Mouse (Mus musculus): ENCODE results near the gene Emcn. TPM values are rescaled to one million over a fixed set of nuclear protein-coding genes. Genes with fewer than 3 reads are reported as not detected.
A peak's percentile ranks its signal among the peaks of the same experiment; 100 is the strongest.

The Emcn gene
- polyA plus RNA-seq, 1 experiment from 2014 or later = 9.5 TPM

DNA sequence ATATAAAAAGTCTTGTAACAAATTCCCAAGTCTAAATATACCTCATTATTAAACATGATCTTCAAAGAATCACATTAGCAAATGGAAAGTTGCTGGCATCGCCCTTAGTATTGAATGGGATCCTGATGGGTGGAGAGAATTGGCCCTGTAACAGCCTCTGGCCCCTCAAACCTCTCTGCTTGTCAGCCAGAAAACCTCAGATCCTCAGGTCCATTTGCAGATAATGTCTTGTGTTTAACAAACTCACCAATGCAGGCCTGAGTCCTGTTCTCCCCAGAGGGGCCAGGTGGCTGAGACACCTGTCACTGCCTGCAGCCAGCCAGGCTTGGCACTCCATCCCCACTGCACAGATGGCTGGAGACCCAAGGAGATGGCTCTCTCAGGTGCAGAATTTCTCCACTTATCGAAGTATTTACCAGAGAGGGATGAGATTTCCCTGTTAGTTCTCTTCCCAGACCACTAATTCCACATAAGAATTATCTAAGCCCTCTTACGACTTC lies 27.0 kb downstream of the Emcn start:
- Histone ChIP-seq H3K27me3 (replicated peaks; ENCODE audit: control insufficient read depth, insufficient read depth, low read length) (no peaks in the 10 kb centered on the region), H3K4me3 (replicated peaks; ENCODE audit: low read length) (no peak overlapping the region), H3K4me1 (replicated peaks; ENCODE audit: control insufficient read depth, insufficient read depth, low read length) (peaks cover 4% of the 10 kb centered on the region), H3K27ac (ENCODE audit: low read length) (no peak overlapping the region; the same call in 1 of the 2 replicates), H3K9me3 (ENCODE audit: control insufficient read depth, low read length) (no peaks in the 10 kb centered on the region), H3K4me2 (ENCODE audit: low read length) (no peak overlapping the region), H3K36me3 (ENCODE audit: control insufficient read depth, insufficient read depth) (no peaks in the 10 kb centered on the region), H3K9ac (replicated peaks; ENCODE audit: low read depth, low read length) (no peak overlapping the region)
- ATAC-seq = peak; percentile 90
- WGBS = 35% methylated on average over 3 of the region's 3 CpGs

DNA sequence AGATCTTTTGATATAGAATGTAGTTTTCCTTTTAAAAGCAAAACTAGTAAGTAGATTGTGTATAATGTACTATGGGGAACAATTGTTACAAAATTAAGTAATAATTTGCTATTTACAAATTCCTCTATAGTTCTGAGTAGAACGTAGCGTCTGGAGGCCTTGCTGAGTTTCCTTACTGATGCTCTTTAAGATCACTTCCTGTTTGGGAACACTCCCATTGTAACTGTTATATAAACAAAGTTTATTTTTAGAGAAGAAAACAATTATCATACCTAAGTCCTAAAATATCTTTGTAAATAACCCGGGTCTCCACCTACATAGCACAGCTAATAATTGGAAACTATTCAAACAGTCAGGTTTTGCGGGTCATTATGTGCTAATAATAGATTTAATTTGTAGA lies 32.0 kb downstream of the Emcn start:
- 81% methylated on average over 4 of the region's 4 CpGs for WGBS
- no peak overlapping the region for H3K27ac ChIP-seq (ENCODE audit: low read length)
- H3K36me3 ChIP-seq (ENCODE audit: control insufficient read depth, insufficient read depth) = no peaks in the 10 kb centered on the region
- H3K4me3 ChIP-seq (replicated peaks; ENCODE audit: low read length) = no peak overlapping the region
- H3K4me1 ChIP-seq (replicated peaks; ENCODE audit: control insufficient read depth, insufficient read depth, low read length) = peaks cover 2% of the 10 kb centered on the region
- no peak overlapping the region for H3K4me2 ChIP-seq (ENCODE audit: low read length)
- no peaks in the 10 kb centered on the region for H3K27me3 ChIP-seq (replicated peaks; ENCODE audit: control insufficient read depth, insufficient read depth, low read length)
- H3K9ac ChIP-seq (replicated peaks; ENCODE audit: low read depth, low read length) = no peak overlapping the region
- no peak for ATAC-seq
- H3K9me3 ChIP-seq (ENCODE audit: control insufficient read depth, low read length) = no peaks in the 10 kb centered on the region

DNA sequence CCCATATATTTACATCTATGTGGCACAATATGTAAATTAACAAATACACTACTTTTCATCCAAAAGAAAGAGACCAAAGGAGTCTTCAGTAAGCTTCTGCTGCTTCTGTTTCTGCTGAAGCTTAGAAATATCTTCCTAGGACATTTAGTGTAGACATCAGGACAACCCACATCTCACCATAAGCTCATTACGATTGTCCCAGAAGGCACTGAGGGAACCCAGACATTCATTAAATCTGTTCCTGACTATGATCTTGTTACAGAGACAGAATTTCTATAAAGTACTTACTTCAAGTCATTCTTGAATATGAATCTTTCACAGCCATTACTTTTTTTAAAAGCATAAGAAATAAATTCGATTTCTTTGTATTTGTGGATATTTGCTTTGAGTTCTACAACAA lies 41.4 kb downstream of the Emcn start:
- no peak overlapping the region for H3K4me2 ChIP-seq (ENCODE audit: low read length)
- no peaks in the 10 kb centered on the region for H3K9me3 ChIP-seq (ENCODE audit: control insufficient read depth, low read length)
- no peak for ATAC-seq
- H3K4me1 ChIP-seq (replicated peaks; ENCODE audit: control insufficient read depth, insufficient read depth, low read length) = no peaks in the 10 kb centered on the region
- H3K36me3 ChIP-seq (ENCODE audit: control insufficient read depth, insufficient read depth) = no peaks in the 10 kb centered on the region
- no peaks in the 10 kb centered on the region for H3K27me3 ChIP-seq (replicated peaks; ENCODE audit: control insufficient read depth, insufficient read depth, low read length)
- H3K9ac ChIP-seq (replicated peaks; ENCODE audit: low read depth, low read length) = no peak overlapping the region
- 93% methylated on average over 2 of the region's 2 CpGs for WGBS
- no peak overlapping the region for H3K27ac ChIP-seq (ENCODE audit: low read length)
- no peak overlapping the region for H3K4me3 ChIP-seq (replicated peaks; ENCODE audit: low read length)

DNA sequence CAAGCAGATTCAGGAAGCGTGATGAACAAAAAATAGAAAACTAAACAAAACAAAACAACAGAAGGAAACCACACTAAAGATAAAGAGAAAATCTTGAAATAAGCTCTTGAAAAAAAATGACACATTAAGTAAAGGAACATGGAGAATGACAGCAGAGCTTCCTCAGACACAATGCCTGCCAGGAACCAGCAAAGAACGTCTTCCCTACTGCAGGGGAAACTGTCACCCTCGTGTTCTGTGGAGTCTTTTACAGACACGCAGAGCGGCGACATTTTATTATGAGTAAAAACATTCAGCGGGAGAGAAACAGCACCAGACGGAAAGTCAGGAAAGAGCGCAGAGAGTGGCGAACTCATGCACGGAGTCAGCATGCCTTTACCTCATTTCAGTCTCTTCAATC lies 54.7 kb downstream of the Emcn start:
- ATAC-seq = no peak

DNA sequence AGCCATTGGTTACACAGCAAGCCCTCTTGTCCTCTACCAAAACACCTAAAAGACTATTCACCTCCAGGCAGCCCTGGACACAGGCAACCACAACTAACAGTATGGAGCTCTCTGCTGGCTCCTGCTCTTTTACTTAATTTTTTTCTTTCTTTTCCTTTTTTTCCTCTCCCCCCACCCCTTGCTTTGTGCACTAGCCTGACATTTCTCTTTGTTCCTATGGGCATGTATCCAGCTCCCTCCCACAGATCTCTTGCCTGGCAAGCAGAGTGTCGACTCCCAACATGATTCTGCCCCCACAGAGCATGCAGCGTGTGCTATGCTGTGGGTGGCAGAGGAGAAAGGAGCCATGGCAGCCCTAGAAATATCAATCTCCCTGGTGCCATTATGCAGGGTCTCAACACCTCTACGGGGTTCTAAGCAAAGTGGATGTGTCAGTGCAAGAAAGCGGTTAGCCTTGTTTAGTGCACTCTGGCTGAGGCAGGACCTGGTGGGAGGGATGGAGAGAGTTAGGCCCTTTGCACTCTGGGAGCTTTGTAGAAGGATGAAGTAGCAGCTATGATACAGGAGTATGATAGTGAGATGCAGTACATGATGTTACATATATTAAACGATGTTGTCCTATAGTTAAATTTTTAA lies 74.7 kb downstream of the Emcn start:
- Histone ChIP-seq H3K4me3 (replicated peaks; ENCODE audit: low read length) (no peak overlapping the region), H3K9ac (replicated peaks; ENCODE audit: low read depth, low read length) (no peak overlapping the region), H3K4me2 (ENCODE audit: low read length) (no peak overlapping the region), H3K27me3 (replicated peaks; ENCODE audit: control insufficient read depth, insufficient read depth, low read length) (no peaks in the 10 kb centered on the region), H3K9me3 (ENCODE audit: control insufficient read depth, low read length) (no peaks in the 10 kb centered on the region), H3K4me1 (replicated peaks; ENCODE audit: control insufficient read depth, insufficient read depth, low read length) (peaks cover 6% of the 10 kb centered on the region), H3K27ac (ENCODE audit: low read length) (no peak overlapping the region), H3K36me3 (ENCODE audit: control insufficient read depth, insufficient read depth) (no peaks in the 10 kb centered on the region)
- WGBS = 36% methylated on average over 5 of the region's 5 CpGs
- peak; percentile 95 for ATAC-seq

More for the DNA sequence above, 54.7 kb downstream of the Emcn start:
- H3K27ac ChIP-seq (ENCODE audit: low read length) = no peak overlapping the region
- H3K9me3 ChIP-seq (ENCODE audit: control insufficient read depth, low read length) = no peaks in the 10 kb centered on the region
- no peak overlapping the region for H3K9ac ChIP-seq (replicated peaks; ENCODE audit: low read depth, low read length)
- no peaks in the 10 kb centered on the region for H3K4me1 ChIP-seq (replicated peaks; ENCODE audit: control insufficient read depth, insufficient read depth, low read length)
- H3K4me3 ChIP-seq (replicated peaks; ENCODE audit: low read length) = no peak overlapping the region
- no peaks in the 10 kb centered on the region for H3K27me3 ChIP-seq (replicated peaks; ENCODE audit: control insufficient read depth, insufficient read depth, low read length)
- H3K4me2 ChIP-seq (ENCODE audit: low read length) = no peak overlapping the region
- WGBS = 66% methylated on average over 11 of the region's 11 CpGs
- no peaks in the 10 kb centered on the region for H3K36me3 ChIP-seq (ENCODE audit: control insufficient read depth, insufficient read depth)

DNA sequence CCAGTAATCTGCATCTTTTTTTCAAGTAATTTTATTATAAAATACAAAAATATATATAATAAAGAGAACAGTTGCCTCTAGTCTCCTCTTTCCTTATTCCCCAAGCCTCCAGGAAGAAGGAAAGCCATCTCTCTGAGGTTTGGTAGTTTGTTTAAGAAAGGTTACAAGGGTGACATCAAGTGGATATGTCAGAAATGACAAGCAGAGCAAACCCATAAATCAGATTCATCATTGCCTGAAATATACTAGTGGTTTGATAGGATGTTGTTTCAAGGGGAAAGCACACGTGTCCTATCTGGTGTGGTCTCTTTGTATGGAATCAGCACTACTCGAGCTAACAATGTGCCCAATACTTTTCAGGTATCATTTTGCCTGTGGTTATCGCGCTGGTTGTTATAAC lies 77.8 kb downstream of the Emcn start:
- H3K9ac ChIP-seq (replicated peaks; ENCODE audit: low read depth, low read length) = no peak overlapping the region
- WGBS = 73% methylated on average over 4 of the region's 4 CpGs
- peak; percentile 47 for ATAC-seq
- H3K9me3 ChIP-seq (ENCODE audit: control insufficient read depth, low read length) = no peaks in the 10 kb centered on the region
- H3K4me1 ChIP-seq (replicated peaks; ENCODE audit: control insufficient read depth, insufficient read depth, low read length) = peaks cover 6% of the 10 kb centered on the region
- H3K36me3 ChIP-seq (ENCODE audit: control insufficient read depth, insufficient read depth) = no peaks in the 10 kb centered on the region
- H3K4me3 ChIP-seq (replicated peaks; ENCODE audit: low read length) = no peak overlapping the region
- no peak overlapping the region for H3K27ac ChIP-seq (ENCODE audit: low read length)
- H3K27me3 ChIP-seq (replicated peaks; ENCODE audit: control insufficient read depth, insufficient read depth, low read length) = no peaks in the 10 kb centered on the region
- no peak overlapping the region for H3K4me2 ChIP-seq (ENCODE audit: low read length)

DNA sequence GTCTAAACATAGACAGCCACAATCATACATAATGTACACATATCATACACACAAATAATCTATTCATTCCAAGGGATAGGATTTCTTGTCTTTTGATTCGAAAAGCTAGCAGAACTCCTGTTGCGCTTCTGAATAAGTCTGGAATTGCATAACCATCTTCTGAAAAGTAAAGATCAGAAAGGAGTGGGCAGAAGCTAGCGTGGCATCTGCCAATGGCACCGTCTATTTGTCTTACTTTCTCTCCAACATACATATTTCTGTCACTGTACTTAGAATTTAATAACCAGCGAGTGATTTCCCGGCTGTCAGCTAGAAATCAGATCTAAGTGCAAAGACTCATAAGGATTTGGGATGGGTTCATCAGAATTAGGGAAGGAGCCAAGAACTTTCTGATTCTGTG lies 88.6 kb downstream of the Emcn start:
- 93% methylated on average over 6 of the region's 6 CpGs for WGBS
- no peaks in the 10 kb centered on the region for H3K27me3 ChIP-seq (replicated peaks; ENCODE audit: control insufficient read depth, insufficient read depth, low read length)
- no peak for ATAC-seq

DNA sequence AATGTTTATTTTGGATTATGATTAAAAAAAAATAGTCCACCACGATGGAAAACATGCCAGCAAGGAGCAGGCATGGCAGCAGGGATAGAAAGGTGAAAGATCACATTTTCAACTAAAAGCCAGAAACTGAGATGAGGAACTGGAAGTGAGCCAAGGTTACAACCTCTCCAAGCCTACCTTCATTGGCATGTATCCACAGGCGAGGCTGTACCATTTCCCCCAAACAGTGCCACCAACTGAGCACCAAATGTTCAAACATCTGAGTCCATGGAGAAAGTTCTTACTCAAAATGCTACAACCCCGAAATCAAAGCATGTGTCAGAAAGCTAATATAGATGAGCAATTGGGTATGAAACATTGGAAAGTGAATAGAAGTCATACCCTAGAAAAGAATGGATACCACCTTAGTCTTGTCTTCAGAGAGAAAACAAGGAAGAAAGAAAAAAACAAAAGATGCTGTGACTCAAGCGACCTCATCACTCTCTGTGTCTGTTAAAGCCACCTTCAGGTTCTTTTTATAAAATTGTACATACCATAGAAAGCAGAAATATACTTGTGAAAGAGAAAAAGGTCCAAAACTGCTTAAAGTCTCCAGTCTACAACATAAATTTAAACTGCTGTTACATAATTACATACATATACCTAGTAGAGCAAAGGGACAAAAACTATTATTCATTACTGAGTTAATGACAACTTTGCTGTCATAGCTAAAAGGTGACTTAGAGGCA lies 124.2 kb downstream of the Emcn start:
- H3K4me2 ChIP-seq (ENCODE audit: low read length) = no peak overlapping the region
- no peak overlapping the region for H3K27ac ChIP-seq (ENCODE audit: low read length)
- no peaks in the 10 kb centered on the region for H3K27me3 ChIP-seq (replicated peaks; ENCODE audit: control insufficient read depth, insufficient read depth, low read length)
- H3K4me3 ChIP-seq (replicated peaks; ENCODE audit: low read length) = no peak overlapping the region
- no peak for ATAC-seq
- no peaks in the 10 kb centered on the region for H3K4me1 ChIP-seq (replicated peaks; ENCODE audit: control insufficient read depth, insufficient read depth, low read length)
- no peaks in the 10 kb centered on the region for H3K9me3 ChIP-seq (ENCODE audit: control insufficient read depth, low read length)
- WGBS = 66% methylated on average over 4 of the region's 4 CpGs
- no peaks in the 10 kb centered on the region for H3K36me3 ChIP-seq (ENCODE audit: control insufficient read depth, insufficient read depth)
- no peak overlapping the region for H3K9ac ChIP-seq (replicated peaks; ENCODE audit: low read depth, low read length)

More for the DNA sequence above, 88.6 kb downstream of the Emcn start:
- no peak overlapping the region for H3K27ac ChIP-seq (ENCODE audit: low read length)
- H3K9me3 ChIP-seq (ENCODE audit: control insufficient read depth, low read length) = no peaks in the 10 kb centered on the region
- no peaks in the 10 kb centered on the region for H3K4me1 ChIP-seq (replicated peaks; ENCODE audit: control insufficient read depth, insufficient read depth, low read length)
- no peaks in the 10 kb centered on the region for H3K36me3 ChIP-seq (ENCODE audit: control insufficient read depth, insufficient read depth)
- no peak overlapping the region for H3K4me3 ChIP-seq (replicated peaks; ENCODE audit: low read length)
- no peak overlapping the region for H3K9ac ChIP-seq (replicated peaks; ENCODE audit: low read depth, low read length)
- no peak overlapping the region for H3K4me2 ChIP-seq (ENCODE audit: low read length)

DNA sequence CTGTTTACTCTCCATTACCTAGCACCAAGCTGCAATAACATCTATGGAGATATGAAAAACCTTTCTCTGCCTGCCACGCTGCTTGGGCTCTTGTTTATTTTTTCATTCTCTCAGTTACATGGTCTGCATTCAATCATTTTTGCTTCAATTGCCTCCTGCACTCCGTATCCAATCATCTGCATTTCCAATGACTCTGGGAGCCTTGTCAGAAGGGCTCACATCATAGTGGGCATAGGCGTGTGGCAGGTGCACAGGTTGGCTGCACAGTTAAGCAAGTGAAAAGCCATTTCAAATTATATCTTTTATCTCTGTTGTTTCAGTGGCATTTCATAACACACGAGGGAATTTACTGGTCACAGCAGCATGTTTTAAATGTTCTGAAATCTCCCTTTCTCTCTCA lies 125.1 kb downstream of the Emcn start:
- no peaks in the 10 kb centered on the region for H3K36me3 ChIP-seq (ENCODE audit: control insufficient read depth, insufficient read depth)
- H3K9ac ChIP-seq (replicated peaks; ENCODE audit: low read depth, low read length) = no peak overlapping the region
- H3K27me3 ChIP-seq (replicated peaks; ENCODE audit: control insufficient read depth, insufficient read depth, low read length) = no peaks in the 10 kb centered on the region
- H3K4me2 ChIP-seq (ENCODE audit: low read length) = no peak overlapping the region
- no peaks in the 10 kb centered on the region for H3K4me1 ChIP-seq (replicated peaks; ENCODE audit: control insufficient read depth, insufficient read depth, low read length)
- ATAC-seq = no peak
- no peak overlapping the region for H3K27ac ChIP-seq (ENCODE audit: low read length)
- no peaks in the 10 kb centered on the region for H3K9me3 ChIP-seq (ENCODE audit: control insufficient read depth, low read length)
- no peak overlapping the region for H3K4me3 ChIP-seq (replicated peaks; ENCODE audit: low read length)
- WGBS = 74% methylated on average over 4 of the region's 4 CpGs

Measured in forebrain, embryonic 16.5 days (tissue).